In genomic region chr11:28851645-28852044, GRCm38 (mm10) we compare ENCODE assay signal across 28 mouse cellular contexts. TPM values are rescaled to one million over a fixed set of nuclear protein-coding genes. Genes with fewer than 3 reads are reported as not detected.
A peak's percentile ranks its signal among the peaks of the same experiment; 100 is the strongest.
DNase-seq lines count a peak whose midpoint lies in the region; ATAC-seq lines count a peak whose summit lies in the region.
"Had no signal": no experiment of that assay in that cellular context is flagged by ENCODE, and none has a peak within 500 bp of the region (broad histone marks: within the 10 kb centered on the region; RNA-seq: fewer than 3 reads in every experiment).

No protein-coding gene starts in this region.

- H3K27ac ChIP-seq in midbrain, embryonic 11.5 days (ENCODE audit: low read depth, low read length): no peak overlapping the region
- no peak overlapping the region for H3K27ac ChIP-seq in liver, embryonic 11.5 days (ENCODE audit: low read depth, low read length)
- H3K27ac ChIP-seq: embryonic facial prominence, embryonic 10.5 days; embryonic facial prominence, embryonic 12.5 days; forebrain, embryonic 10.5 days; forebrain, embryonic 12.5 days had no signal

- H3K9me3 ChIP-seq in midbrain, embryonic 11.5 days (ENCODE audit: control insufficient read depth, low read length): no peaks in the 10 kb centered on the region
- no peaks in the 10 kb centered on the region for H3K9me3 ChIP-seq in liver, embryonic 11.5 days (ENCODE audit: control insufficient read depth, low read length)
- H3K9me3 ChIP-seq: embryonic facial prominence, embryonic 10.5 days; embryonic facial prominence, embryonic 12.5 days; forebrain, embryonic 10.5 days; forebrain, embryonic 12.5 days; G1E had no signal

- intact Hi-C loops in heart, postnatal 25 days (cut with DNase I): no loop called here

- no peak overlapping the region for H3K9ac ChIP-seq in midbrain, embryonic 11.5 days (ENCODE audit: low read length)
- H3K9ac ChIP-seq in liver, embryonic 11.5 days (ENCODE audit: low read depth, low read length): no peak overlapping the region
- H3K9ac ChIP-seq: embryonic facial prominence, embryonic 12.5 days; forebrain, embryonic 12.5 days had no signal

- no peak overlapping the region for H3K4me2 ChIP-seq in midbrain, embryonic 11.5 days
- no peak overlapping the region for H3K4me2 ChIP-seq in liver, embryonic 11.5 days
- H3K4me2 ChIP-seq: embryonic facial prominence, embryonic 12.5 days; forebrain, embryonic 12.5 days had no signal

- peaks cover 5% of the 10 kb centered on the region; the same call in 1 of the 2 replicates for H3K27me3 ChIP-seq in midbrain, embryonic 11.5 days (ENCODE audit: control insufficient read depth, insufficient read depth, low read length)
- H3K27me3 ChIP-seq in liver, embryonic 11.5 days (replicated peaks; ENCODE audit: control insufficient read depth, insufficient read depth, low read length): peaks cover 5% of the 10 kb centered on the region
- H3K27me3 ChIP-seq: CH12.LX; embryonic facial prominence, embryonic 12.5 days; Patski had no signal

- no peaks in the 10 kb centered on the region for H3K4me1 ChIP-seq in midbrain, embryonic 11.5 days (ENCODE audit: control insufficient read depth, insufficient read depth, low read length)
- no peaks in the 10 kb centered on the region for H3K4me1 ChIP-seq in liver, embryonic 11.5 days (replicated peaks; ENCODE audit: control insufficient read depth, insufficient read depth, low read length)

- DNase-seq in heart, adult 11 months: peak; percentile 82
- DNase-seq in heart, postnatal 25 days (ENCODE audit: low spot score): no peak
- peak; percentile 40 for DNase-seq in Muller cell, postnatal 12 days (ENCODE audit: inconsistent ontology term)
- peak; percentile 19 for DNase-seq in brain, adult 2 months (ENCODE audit: low read depth, low spot score)
- peak; percentile 18 for DNase-seq in telencephalon, adult 2 months (ENCODE audit: low read depth, low spot score)
- no peak for DNase-seq in layer of hippocampus, adult 9-10 months (ENCODE audit: low spot score)
- no peak for DNase-seq in midbrain, embryonic 11.5 days (ENCODE audit: low spot score, missing footprints)
- DNase-seq in liver, embryonic 11.5 days (ENCODE audit: low spot score): no peak
- DNase-seq: adrenal gland, postnatal 10 days; adrenal gland, postnatal 25 days; B cell, adult 2 months; cerebellum, adult 11-12 months; cerebellum, adult 2 months; cerebellum, adult 9-10 months; cerebellum, postnatal 10 days; cerebellum, postnatal 25 days had no signal

- no peak overlapping the region for H3K4me3 ChIP-seq in midbrain, embryonic 11.5 days (ENCODE audit: low read depth, low read length)
- no peak overlapping the region for H3K4me3 ChIP-seq in liver, embryonic 11.5 days (ENCODE audit: low read depth, low read length)
- H3K4me3 ChIP-seq: embryonic facial prominence, embryonic 10.5 days; embryonic facial prominence, embryonic 12.5 days; erythroblast, embryonic 14.5 days; forebrain, embryonic 10.5 days; forebrain, embryonic 12.5 days had no signal

- no peaks in the 10 kb centered on the region for H3K36me3 ChIP-seq in midbrain, embryonic 11.5 days (ENCODE audit: control insufficient read depth, insufficient read depth, low read length)
- H3K36me3 ChIP-seq in liver, embryonic 11.5 days (ENCODE audit: control insufficient read depth, insufficient read depth, low read length): no peaks in the 10 kb centered on the region
- H3K36me3 ChIP-seq: embryonic facial prominence, embryonic 10.5 days; embryonic facial prominence, embryonic 12.5 days; forebrain, embryonic 10.5 days; forebrain, embryonic 12.5 days; G1E had no signal

- no peak for ATAC-seq in midbrain, embryonic 11.5 days (ENCODE audit: low FRiP score)
- no peak for ATAC-seq in liver, embryonic 11.5 days (replicated peaks; ENCODE audit: low FRiP score)
- ATAC-seq: activated CD4-positive, CD25-positive, alpha-beta regulatory T cell, adult 4 months; CD4-positive, CD25-positive, alpha-beta regulatory T cell, adult 4 months; forebrain, embryonic 14.5 days; forebrain, embryonic 16.5 days; Patski had no signal

- WGBS in midbrain, embryonic 11.5 days: 68% methylated on average over 4 of the region's 4 CpGs
- 65% methylated on average over 4 of the region's 4 CpGs for WGBS in liver, embryonic 11.5 days

RNA-seq across cellular contexts. Expression of gene Efemp1, which starts 1.4 kb away (rescaled TPM):
- total RNA-seq in heart, postnatal 25 days (2021): 10 to 100 TPM; 16.0 to 20.7 TPM
- polyA plus RNA-seq in midbrain, embryonic 11.5 days (2014; fragmentation: Nextera tagmentation; extraction: Ambion mirVana): 11.0 and 14.6 TPM in 2 replicates
- 9.5 and 10.0 TPM in 2 replicates for polyA plus RNA-seq in liver, embryonic 11.5 days (2014; fragmentation: Nextera tagmentation; extraction: Ambion mirVana)
- total RNA-seq: CH12.LX had no signal
- polyA plus RNA-seq: activated CD4-positive, CD25-positive, alpha-beta regulatory T cell, adult 4 months; CD4-positive, CD25-positive, alpha-beta regulatory T cell, adult 4 months; erythroblast, embryonic 14.5 days; G1E had no signal

Comparison
In these comparisons a context has a peak if more than half of its experiments do, and no peak if none do; other contexts are left out.
1. DNase-seq: peak in heart, adult 11 months (single experiment), Muller cell, postnatal 12 days (single experiment), brain, adult 2 months (single experiment) and telencephalon, adult 2 months (single experiment); none in heart, postnatal 25 days (single experiment), layer of hippocampus, adult 9-10 months (single experiment), midbrain, embryonic 11.5 days (single experiment) and liver, embryonic 11.5 days (single experiment).